Mouse (Mus musculus) kidney, adult 2 months (tissue): Measurements from ENCODE around the gene Tmem256. TPM values are rescaled to one million over a fixed set of nuclear protein-coding genes. Genes with fewer than 3 reads are reported as not detected.

Experiments
- DNase-seq: peaks from one replicate; pipeline ENCODE4 v3.0.0; 2021
- H3K27ac ChIP-seq: fragments of 200-500 bp; 2 replicates; pipeline ENCODE4 v1.5.1; 2012; ENCODE audit warnings: low read depth, low read length, control low read depth, inconsistent platforms; ENCODE audit not compliant: insufficient read depth
- H3K27me3 ChIP-seq: fragments of 200-500 bp; replicated peaks from 2 replicates; pipeline ENCODE4 v1.6.1; 2012; ENCODE audit warnings: mild to moderate bottlenecking, moderate library complexity, low read length, inconsistent platforms; ENCODE audit not compliant: control insufficient read depth, insufficient read depth
- H3K36me3 ChIP-seq: fragments of 200-500 bp; 2 replicates; pipeline ENCODE4 v1.6.1; 2012; ENCODE audit warnings: mild to moderate bottlenecking, moderate library complexity, low read length, inconsistent platforms; ENCODE audit not compliant: control insufficient read depth, insufficient read depth
- H3K4me1 ChIP-seq: fragments of 200-500 bp; 2 replicates; pipeline ENCODE4 v1.6.1; 2011; ENCODE audit warnings: low read length; ENCODE audit not compliant: control insufficient read depth, insufficient read depth
- H3K4me3 ChIP-seq: fragments of 200-500 bp; 2 replicates; pipeline ENCODE4 v1.5.1; 2011; ENCODE audit warnings: mild to moderate bottlenecking, low read depth, low read length, control low read depth; ENCODE audit not compliant: insufficient read depth
- CTCF ChIP-seq: fragments of 200-500 bp; conservative IDR thresholded peaks from 2 replicates; pipeline ENCODE4 v1.5.1; 2011; ENCODE audit warnings: low read depth, mild to moderate bottlenecking, control low read depth, low read length, moderate library complexity, mixed read lengths; ENCODE audit not compliant: insufficient read depth, insufficient read length
- POLR2A ChIP-seq: fragments of 200-500 bp; IDR thresholded peaks from one replicate; pipeline ENCODE4 v1.6.1; 2011; ENCODE audit warnings: low read depth, low read length, control low read depth
- WGBS: fragments of 180-500 bp; shearing (Covaris S2); methylation state at CpG from one replicate; pipeline ENCODE4 v1.1.7; 2018; 5-methylcytosine and 5-hydroxymethylcytosine counted together
- polyA plus RNA-seq: library from polyadenylated mRNA; depleted of rRNA; stranded (reverse); fragments of >200 nt; gene quantifications from 2 replicates; pipeline ENCODE4 v1.2.3, GENCODE M21; 2012; rRNA removed

The Tmem256 gene
- polyA plus RNA-seq, 1 experiment: 551 TPM

- H3K27ac ChIP-seq: peak overlapping the region; percentile 48
- peaks cover 11% of the 10 kb centered on the region; the same call in 1 of the 2 replicates for H3K4me1 ChIP-seq
- no peaks in the 10 kb centered on the region for H3K27me3 ChIP-seq
- H3K4me3 ChIP-seq: peak overlapping the region; percentile 21; the same call in 1 of the 2 replicates
- no peaks in the 10 kb centered on the region for H3K36me3 ChIP-seq
- DNase-seq: peak; percentile 62
- WGBS: 39% methylated on average over 9 of the region's 9 CpGs
- no peak for TF ChIP-seq POLR2A
- no peak for TF ChIP-seq CTCF
These were observed 45.9 kb downstream of the Tmem256 start for GRCm38 (mm10) chr11:69884240-69884639.

DNA sequence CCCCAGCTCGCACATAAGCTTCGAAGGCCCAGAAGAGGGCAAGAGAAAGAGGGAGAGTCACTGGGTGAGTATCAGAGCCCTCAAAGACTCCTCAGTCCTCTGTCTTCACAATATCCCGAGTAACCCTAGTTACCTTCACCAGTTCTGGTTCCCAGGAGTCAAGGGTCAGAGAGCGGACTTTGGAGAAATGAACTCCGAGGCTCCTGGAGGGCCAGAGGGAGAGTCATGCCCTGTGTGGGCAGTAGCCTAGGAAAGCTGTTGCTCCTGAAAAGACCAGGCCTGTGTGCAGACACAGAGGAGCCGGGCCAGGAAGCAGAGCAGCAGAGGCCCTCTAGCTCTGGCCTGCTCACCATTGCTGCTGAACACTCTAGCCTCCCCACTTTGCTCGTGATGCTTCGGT, 46.3 kb downstream of the Tmem256 start:
- WGBS: 54% methylated on average over 8 of the region's 8 CpGs
- H3K4me1 ChIP-seq: peaks cover 9% of the 10 kb centered on the region; the same call in 1 of the 2 replicates
- peak overlapping the region; percentile 48 for H3K27ac ChIP-seq
- no peaks in the 10 kb centered on the region for H3K27me3 ChIP-seq
- DNase-seq: peak; percentile 58
- H3K4me3 ChIP-seq: peak overlapping the region; percentile 21; the same call in 1 of the 2 replicates
- TF ChIP-seq CTCF: no peak
- no peak for TF ChIP-seq POLR2A
- H3K36me3 ChIP-seq: no peaks in the 10 kb centered on the region

GRCm38 (mm10) chr11:69886907-69887635, 48.8 kb downstream of the Tmem256 start:
- H3K27ac ChIP-seq: no peak overlapping the region
- no peaks in the 10 kb centered on the region; the same call in 1 of the 2 replicates for H3K4me1 ChIP-seq
- H3K27me3 ChIP-seq: no peaks in the 10 kb centered on the region
- 64% methylated on average over 8 of the region's 8 CpGs for WGBS
- DNase-seq: peak; percentile 70
- no peaks in the 10 kb centered on the region for H3K36me3 ChIP-seq
- no peak overlapping the region for H3K4me3 ChIP-seq
- TF ChIP-seq POLR2A (no peak), CTCF (no peak; the same call in 1 of the 2 replicates)

Other genes with a start within 250 kb of the Tmem256 start
- 20.0 and 22.5 TPM in 2 replicates for gene Atp1b2, start 232.6 kb upstream of the Tmem256 start, polyA plus RNA-seq
- 0.42 and 0.48 TPM in 2 replicates for gene Shbg, start 220.6 kb upstream of the Tmem256 start, polyA plus RNA-seq
- gene Sat2, start 216.5 kb upstream of the Tmem256 start, polyA plus RNA-seq: 16.7 and 18.8 TPM in 2 replicates
- gene Fxr2, start 205.5 kb upstream of the Tmem256 start, polyA plus RNA-seq: 49.9 and 50.8 TPM in 2 replicates
- 0.58 and 0.70 TPM in 2 replicates for gene Sox15, start 183.2 kb upstream of the Tmem256 start, polyA plus RNA-seq
- gene Mpdu1, start 175.9 kb upstream of the Tmem256 start, polyA plus RNA-seq: 143 and 147 TPM in 2 replicates
- 8.5 and 10.7 TPM in 2 replicates for gene Cd68, start 172.4 kb upstream of the Tmem256 start, polyA plus RNA-seq
- 200 and 244 TPM in 2 replicates for gene Eif4a1, start 166.1 kb upstream of the Tmem256 start, polyA plus RNA-seq
- 41.8 and 43.5 TPM in 2 replicates for gene Senp3, start 156.4 kb upstream of the Tmem256 start, polyA plus RNA-seq
- gene Tnfsf13, start 152.7 kb upstream of the Tmem256 start, polyA plus RNA-seq: 3.8 and 4.1 TPM in 2 replicates
- gene Tnfsf12, start 142.7 kb upstream of the Tmem256 start, polyA plus RNA-seq: 55.5 and 65.1 TPM in 2 replicates
- gene Tnfsfm13, start 142.4 kb upstream of the Tmem256 start, polyA plus RNA-seq: 11.0 and 11.6 TPM in 2 replicates
- gene Polr2a, start 79.9 kb upstream of the Tmem256 start, polyA plus RNA-seq: 25.3 and 37.8 TPM in 2 replicates
- 0.05 and 0.10 TPM in 2 replicates for gene Slc35g3, start 76.5 kb upstream of the Tmem256 start, polyA plus RNA-seq
- 22.3 and 24.4 TPM in 2 replicates for gene Zbtb4, start 72.6 kb upstream of the Tmem256 start, polyA plus RNA-seq
- 11.9 and 14.3 TPM in 2 replicates for gene Chrnb1, start 42.6 kb upstream of the Tmem256 start, polyA plus RNA-seq
- gene Fgf11, start 36.7 kb upstream of the Tmem256 start, polyA plus RNA-seq: 2.6 and 3.3 TPM in 2 replicates
- gene Tmem102, start 32.9 kb upstream of the Tmem256 start, polyA plus RNA-seq: 19.2 and 22.4 TPM in 2 replicates
- 0.02 and 0.04 TPM in 2 replicates for gene Gm39566, start 23.2 kb upstream of the Tmem256 start, polyA plus RNA-seq
- 0.20 and 0.26 TPM in 2 replicates for gene Spem2, start 20.0 kb upstream of the Tmem256 start, polyA plus RNA-seq
- gene Spem1, start 16.3 kb upstream of the Tmem256 start, polyA plus RNA-seq: 0.28 and 0.38 TPM in 2 replicates
- gene Nlgn2, start 730 bp upstream of the Tmem256 start, polyA plus RNA-seq: 6.4 and 7.8 TPM in 2 replicates
- 57.1 and 63.9 TPM in 2 replicates for gene Plscr3, start 7.9 kb downstream of the Tmem256 start, polyA plus RNA-seq
- 7.9 and 9.3 TPM in 2 replicates for gene Tnk1, start 20.2 kb downstream of the Tmem256 start, polyA plus RNA-seq
- not detected in 2 replicates for gene Tmem95, start 39.5 kb downstream of the Tmem256 start, polyA plus RNA-seq
- gene Kctd11, start 42.9 kb downstream of the Tmem256 start, polyA plus RNA-seq: 4.8 TPM in 2 replicates
- gene Acap1, start 57.0 kb downstream of the Tmem256 start, polyA plus RNA-seq: 1.7 and 6.1 TPM in 2 replicates
- 0.94 and 0.99 TPM in 2 replicates for gene 2810408A11Rik, start 62.5 kb downstream of the Tmem256 start, polyA plus RNA-seq
- 72.0 and 80.1 TPM in 2 replicates for gene Neurl4, start 62.6 kb downstream of the Tmem256 start, polyA plus RNA-seq
- gene Gps2, start 75.4 kb downstream of the Tmem256 start, polyA plus RNA-seq: 72.9 and 75.5 TPM in 2 replicates
- gene Eif5a, start 83.4 kb downstream of the Tmem256 start, polyA plus RNA-seq: 465 and 575 TPM in 2 replicates
- gene Ybx2, start 97.3 kb downstream of the Tmem256 start, polyA plus RNA-seq: 60.5 and 71.7 TPM in 2 replicates
- 74.2 and 78.6 TPM in 2 replicates for gene Slc2a4, start 109.7 kb downstream of the Tmem256 start, polyA plus RNA-seq
- 39.2 and 40.0 TPM in 2 replicates for gene Cldn7, start 126.3 kb downstream of the Tmem256 start, polyA plus RNA-seq
- gene Ctdnep1, start 142.6 kb downstream of the Tmem256 start, polyA plus RNA-seq: 84.4 and 104 TPM in 2 replicates
- gene Elp5, start 144.0 kb downstream of the Tmem256 start, polyA plus RNA-seq: 66.3 and 68.4 TPM in 2 replicates
- gene Gabarap, start 152.6 kb downstream of the Tmem256 start, polyA plus RNA-seq: 746 and 1,018 TPM in 2 replicates
- gene Phf23, start 157.3 kb downstream of the Tmem256 start, polyA plus RNA-seq: 16.0 and 21.4 TPM in 2 replicates
- gene Dvl2, start 162.1 kb downstream of the Tmem256 start, polyA plus RNA-seq: 8.5 and 9.6 TPM in 2 replicates
- gene Acadvl, start 176.9 kb downstream of the Tmem256 start, polyA plus RNA-seq: 249 and 308 TPM in 2 replicates
- 8.1 and 8.3 TPM in 2 replicates for gene Dlg4, start 178.4 kb downstream of the Tmem256 start, polyA plus RNA-seq
- gene Asgr1, start 215.6 kb downstream of the Tmem256 start, polyA plus RNA-seq: 0.25 and 0.41 TPM in 2 replicates